Mouse (Mus musculus): ENCODE data around the gene Nae1. TPM values are rescaled to one million over a fixed set of nuclear protein-coding genes. Genes with fewer than 3 reads are reported as not detected.
"Not testable (repeated sequence)": the region's sequence is repeated elsewhere in the genome, so short reads cannot be mapped to it uniquely, and the experiment has no call there.

Nae1 gene
- polyA plus RNA-seq (2012; fragmentation: generic; extraction: Trizol) = 13.8 TPM
- long read RNA-seq, experiment 1, transcript Nae1-201 (20 exons, 1,808 nt) = major isoform, 40 of 55 reads
- long read RNA-seq, experiment 1, partial matches to known transcripts = 5 of 55 reads
- long read RNA-seq, experiment 1, other reads (novel, unspliced or antisense) = 7 of 55 reads
- long read RNA-seq, experiment 2, transcript Nae1-201 (20 exons, 1,808 nt) = major isoform, 202 of 233 reads
- long read RNA-seq, experiment 2, transcript Nae1-211 (19 exons, 1,735 nt) = minor isoform, 10 of 233 reads
- long read RNA-seq, experiment 2, partial matches to known transcripts = 4 of 233 reads
- long read RNA-seq, experiment 2, other reads (novel, unspliced or antisense) = 17 of 233 reads

- TF ChIP-seq CTCF (IDR thresholded peaks at IDR 0.05; ENCODE audit: control insufficient read depth, insufficient read depth, insufficient read length) (peak; percentile 99), USF1 (IDR thresholded peaks at IDR 0.05; ENCODE audit: low read depth) (no peak)
- Histone ChIP-seq H3K79me2 (ENCODE audit: control insufficient read depth, insufficient read depth) (peaks cover 39% of the 10 kb centered on the region), H3K79me3 (ENCODE audit: low read depth) (peaks cover 22% of the 10 kb centered on the region), H3K36me3 (ENCODE audit: control insufficient read depth, insufficient read depth) (peaks cover 14% of the 10 kb centered on the region), H3K27me3 (ENCODE audit: control insufficient read depth, insufficient read depth, insufficient read length) (no peaks in the 10 kb centered on the region), H3K4me3 (ENCODE audit: insufficient read depth, poor library complexity, severe bottlenecking) (peak within 1 kb of the TSS; percentile 82), H3ac (ENCODE audit: control insufficient read depth, insufficient read length, low read depth) (peak within 1 kb of the TSS; percentile 97)
Observed at GRCm38 (mm10) chr8:104533971-104534778, at the start of gene Nae1, which contains the start of gene Car7. Nae1 (minus strand) TSS chr8:104534637. Car7 (plus strand) TSS chr8:104534689.

DNA sequence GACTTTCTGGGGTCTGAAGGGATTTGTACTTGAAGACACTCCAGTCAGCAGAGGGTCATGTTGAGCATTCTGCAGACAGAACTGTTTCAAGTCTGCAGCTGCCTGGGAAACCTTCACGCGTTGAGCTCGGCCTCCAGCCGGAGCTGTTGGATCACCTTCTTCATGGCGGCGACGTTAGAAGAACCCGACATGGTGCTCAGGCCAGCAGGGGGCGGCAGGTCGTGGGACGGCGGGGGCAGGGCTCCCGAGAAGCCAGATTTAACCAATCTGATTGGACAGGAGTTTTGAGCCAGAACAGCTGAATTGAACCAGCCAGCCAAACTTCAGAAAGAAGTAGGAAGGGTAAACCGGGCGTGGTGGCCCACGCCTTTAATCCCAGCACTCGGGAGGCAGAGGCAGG lies 43.2 kb upstream of the Nae1 start:
- not testable (repeated sequence) for H3K27me3 ChIP-seq (ENCODE audit: control insufficient read depth, insufficient read depth, insufficient read length); H3K36me3 ChIP-seq (ENCODE audit: control insufficient read depth, insufficient read depth); H3ac ChIP-seq (ENCODE audit: control insufficient read depth, insufficient read length, low read depth); H3K79me2 ChIP-seq (ENCODE audit: control insufficient read depth, insufficient read depth); H3K4me3 ChIP-seq (ENCODE audit: insufficient read depth, poor library complexity, severe bottlenecking); H3K79me3 ChIP-seq (ENCODE audit: low read depth)

GRCm38 (mm10) chr8:104576820-104577219 lies 42.4 kb upstream of the Nae1 start:
- Histone ChIP-seq H3K27me3 (ENCODE audit: control insufficient read depth, insufficient read depth, insufficient read length) (peaks cover 3% of the 10 kb centered on the region), H3K4me3 (ENCODE audit: insufficient read depth, poor library complexity, severe bottlenecking) (no peak overlapping the region), H3K36me3 (ENCODE audit: control insufficient read depth, insufficient read depth) (no peaks in the 10 kb centered on the region), H3ac (ENCODE audit: control insufficient read depth, insufficient read length, low read depth) (no peak overlapping the region), H3K79me3 (ENCODE audit: low read depth) (no peaks in the 10 kb centered on the region), H3K79me2 (ENCODE audit: control insufficient read depth, insufficient read depth) (no peaks in the 10 kb centered on the region)
- no peak for TF ChIP-seq MYOD1 (IDR thresholded peaks at IDR 0.05; ENCODE audit: control insufficient read depth, insufficient read length, low read depth)
- no peak for TF ChIP-seq USF1 (IDR thresholded peaks at IDR 0.05; ENCODE audit: low read depth)
- TF ChIP-seq MAX (IDR thresholded peaks at IDR 0.05) = no peak

DNA sequence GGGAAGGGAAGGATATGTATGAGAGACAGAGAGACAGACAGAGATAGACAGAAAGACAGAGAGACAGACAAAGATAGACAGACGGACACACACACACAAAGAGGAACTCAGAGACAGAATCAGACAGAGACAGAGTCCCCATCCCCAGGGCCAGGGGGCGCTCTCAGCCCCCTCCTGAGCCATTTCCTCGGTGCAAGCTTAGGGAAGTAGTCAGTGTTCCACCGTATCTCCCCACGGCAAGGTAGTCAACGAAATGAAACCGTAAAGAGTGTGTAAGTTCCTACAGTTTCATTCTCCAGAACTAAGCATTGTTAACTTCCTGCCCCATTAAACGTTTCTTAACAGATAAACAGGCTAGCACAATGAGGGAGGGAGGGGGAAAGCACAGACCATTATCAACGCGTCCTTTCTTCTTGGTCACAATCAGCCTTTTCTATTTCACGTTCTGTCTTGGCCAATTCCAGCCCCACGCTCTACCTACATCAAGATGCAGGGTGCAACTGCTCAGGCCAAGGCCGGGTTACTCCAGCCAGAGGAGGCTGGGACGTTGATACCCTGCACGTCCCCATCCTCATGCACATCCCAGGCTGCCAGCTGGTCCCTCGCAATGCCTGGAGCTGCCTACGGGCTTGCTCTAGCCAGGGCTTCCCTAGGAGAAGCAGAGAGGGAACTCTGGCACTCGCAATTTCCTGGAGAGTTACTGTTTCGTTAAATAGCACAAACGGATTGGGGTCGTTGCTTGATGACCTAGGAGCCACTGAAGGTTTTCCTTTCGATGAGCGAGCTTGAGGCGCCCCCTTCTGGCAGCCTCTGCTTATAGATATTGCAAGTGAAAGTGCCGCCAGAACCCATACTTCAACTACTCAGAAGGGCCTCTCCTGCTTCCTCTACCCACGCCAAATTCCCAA lies 36.3 kb upstream of the Nae1 start:
- Histone ChIP-seq H3K36me3 (ENCODE audit: control insufficient read depth, insufficient read depth) (no peaks in the 10 kb centered on the region), H3ac (ENCODE audit: control insufficient read depth, insufficient read length, low read depth) (peak overlapping the region; percentile 5), H3K79me2 (ENCODE audit: control insufficient read depth, insufficient read depth) (no peaks in the 10 kb centered on the region), H3K79me3 (ENCODE audit: low read depth) (no peaks in the 10 kb centered on the region), H3K27me3 (ENCODE audit: control insufficient read depth, insufficient read depth, insufficient read length) (peaks cover 3% of the 10 kb centered on the region), H3K4me3 (ENCODE audit: insufficient read depth, poor library complexity, severe bottlenecking) (peak overlapping the region; percentile 18)
- TF ChIP-seq CTCF (IDR thresholded peaks at IDR 0.05; ENCODE audit: control insufficient read depth, insufficient read depth, insufficient read length) (peak; percentile 81), MAX (IDR thresholded peaks at IDR 0.05) (no peak)

DNA sequence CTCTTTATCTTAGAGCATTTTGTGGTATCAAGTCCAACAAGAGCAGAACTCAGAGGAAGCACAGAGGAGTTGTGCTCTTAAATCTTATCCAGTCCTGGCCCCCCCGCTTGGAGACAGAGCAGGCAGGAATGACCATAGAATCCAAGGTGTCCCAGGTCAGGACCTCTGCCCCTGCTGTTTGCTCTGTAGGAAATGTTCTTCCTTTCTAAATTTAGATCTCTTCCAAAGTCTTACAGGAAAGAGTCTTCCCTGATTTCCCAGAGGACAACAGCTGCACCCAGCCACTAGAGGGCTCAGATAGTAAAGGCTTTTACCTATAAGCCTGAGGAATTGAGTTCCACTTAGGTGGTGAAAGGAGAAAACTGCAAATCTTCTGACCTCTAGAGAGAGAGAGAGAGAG lies 35.1 kb upstream of the Nae1 start:
- Histone ChIP-seq H3K79me2 (ENCODE audit: control insufficient read depth, insufficient read depth) (no peaks in the 10 kb centered on the region), H3K79me3 (ENCODE audit: low read depth) (no peaks in the 10 kb centered on the region), H3K27me3 (ENCODE audit: control insufficient read depth, insufficient read depth, insufficient read length) (peaks cover 3% of the 10 kb centered on the region), H3ac (ENCODE audit: control insufficient read depth, insufficient read length, low read depth) (no peak overlapping the region), H3K4me3 (ENCODE audit: insufficient read depth, poor library complexity, severe bottlenecking) (no peak overlapping the region), H3K36me3 (ENCODE audit: control insufficient read depth, insufficient read depth) (no peaks in the 10 kb centered on the region)
- TF ChIP-seq CTCF (IDR thresholded peaks at IDR 0.05; ENCODE audit: control insufficient read depth, insufficient read depth, insufficient read length) (no peak), FOSL1 (IDR thresholded peaks at IDR 0.05; ENCODE audit: insufficient read depth, low read length, poor library complexity, severe bottlenecking) (no peak), MYOD1 (IDR thresholded peaks at IDR 0.05; ENCODE audit: control insufficient read depth, insufficient read length, low read depth) (no peak), MYOG (IDR thresholded peaks at IDR 0.05; ENCODE audit: control insufficient read depth, extremely low read depth, insufficient read length) (no peak), CEBPB (IDR thresholded peaks at IDR 0.05; ENCODE audit: low read depth) (no peak), USF1 (IDR thresholded peaks at IDR 0.05; ENCODE audit: low read depth) (no peak), MAX (IDR thresholded peaks at IDR 0.05) (no peak)

GRCm38 (mm10) chr8:104565457-104565798 lies 31.0 kb upstream of the Nae1 start:
- H3K36me3 ChIP-seq (ENCODE audit: control insufficient read depth, insufficient read depth) = no peaks in the 10 kb centered on the region
- no peak for TF ChIP-seq MYOG (IDR thresholded peaks at IDR 0.05; ENCODE audit: control insufficient read depth, extremely low read depth, insufficient read length)
- TF ChIP-seq FOSL1 (IDR thresholded peaks at IDR 0.05; ENCODE audit: insufficient read depth, low read length, poor library complexity, severe bottlenecking) = no peak
- no peak for TF ChIP-seq MYOD1 (IDR thresholded peaks at IDR 0.05; ENCODE audit: control insufficient read depth, insufficient read length, low read depth)
- TF ChIP-seq MAX (IDR thresholded peaks at IDR 0.05) = no peak
- no peak for TF ChIP-seq CTCF (IDR thresholded peaks at IDR 0.05; ENCODE audit: control insufficient read depth, insufficient read depth, insufficient read length)
- H3ac ChIP-seq (ENCODE audit: control insufficient read depth, insufficient read length, low read depth) = no peak overlapping the region
- H3K27me3 ChIP-seq (ENCODE audit: control insufficient read depth, insufficient read depth, insufficient read length) = no peaks in the 10 kb centered on the region
- no peaks in the 10 kb centered on the region for H3K79me3 ChIP-seq (ENCODE audit: low read depth)
- no peaks in the 10 kb centered on the region for H3K79me2 ChIP-seq (ENCODE audit: control insufficient read depth, insufficient read depth)
- H3K4me3 ChIP-seq (ENCODE audit: insufficient read depth, poor library complexity, severe bottlenecking) = no peak overlapping the region
